Mouse (Mus musculus): Measurements from ENCODE around the gene H2-Ke6. TPM values are rescaled to one million over a fixed set of nuclear protein-coding genes. Genes with fewer than 3 reads are reported as not detected.

The H2-Ke6 gene
- polyA plus RNA-seq (2015; fragmentation: Nextera tagmentation; extraction: Ambion mirVana): 49.1 and 51.6 TPM in 2 replicates

- Histone ChIP-seq H3K9me3 (ENCODE audit: low read length) (no peaks in the 10 kb centered on the region), H3K4me3 (ENCODE audit: low read depth, low read length) (peak within 1 kb of the TSS; percentile 65), H3K9ac (replicated peaks) (peak within 1 kb of the TSS; percentile 59), H3K27me3 (ENCODE audit: insufficient read depth, low read length) (no peaks in the 10 kb centered on the region), H3K27ac (ENCODE audit: low read depth) (peak within 1 kb of the TSS; percentile 87), H3K4me2 (ENCODE audit: low read depth, low read length) (peak within 1 kb of the TSS; percentile 90), H3K36me3 (replicated peaks; ENCODE audit: insufficient read depth, low read length) (peaks cover 23% of the 10 kb centered on the region), H3K4me1 (ENCODE audit: insufficient read depth) (peaks cover 51% of the 10 kb centered on the region)
- TF ChIP-seq CTCF (IDR thresholded peaks at IDR 0.05; ENCODE audit: low read depth) (peak; percentile 51), EP300 (IDR thresholded peaks at IDR 0.05; ENCODE audit: low read depth) (no peak)
- DNase-seq (peak; percentile 94), ATAC-seq (peak; percentile 57)
- WGBS (ENCODE audit: insufficient replicate concordance): under 1% methylated on average over 49 of the region's 49 CpGs
These were observed at the start of gene H2-Ke6 for GRCm38 (mm10) chr17:34027656-34028223. H2-Ke6 (minus strand) TSS chr17:34028060.

GRCm38 (mm10) chr17:34077549-34077948 is 49.7 kb upstream of the H2-Ke6 start:
- no peak for TF ChIP-seq EP300 (IDR thresholded peaks at IDR 0.05; ENCODE audit: low read depth)
- TF ChIP-seq CTCF (IDR thresholded peaks at IDR 0.05; ENCODE audit: low read depth): peak; percentile 81
- H3K4me3 ChIP-seq (ENCODE audit: low read depth, low read length): no peak overlapping the region
- no peaks in the 10 kb centered on the region for H3K9me3 ChIP-seq (ENCODE audit: low read length)
- WGBS (ENCODE audit: insufficient replicate concordance): 1% methylated on average over 9 of the region's 9 CpGs
- H3K9ac ChIP-seq (replicated peaks): no peak overlapping the region
- no peaks in the 10 kb centered on the region for H3K36me3 ChIP-seq (replicated peaks; ENCODE audit: insufficient read depth, low read length)
- 0 out of 2 replicates have a peak, but pooled peaks cover 2% of the 10 kb centered on the region for H3K4me1 ChIP-seq (ENCODE audit: insufficient read depth)
- H3K27me3 ChIP-seq (ENCODE audit: insufficient read depth, low read length): peaks cover 18% of the 10 kb centered on the region
- DNase-seq: peak; percentile 82
- no peak overlapping the region for H3K27ac ChIP-seq (ENCODE audit: low read depth)
- ATAC-seq: peak; percentile 45; the same call in 1 of the 2 replicates
- H3K4me2 ChIP-seq (ENCODE audit: low read depth, low read length): no peak overlapping the region

GRCm38 (mm10) chr17:34075271-34075670 is 47.4 kb upstream of the H2-Ke6 start:
- ATAC-seq: no peak
- Histone ChIP-seq H3K27ac (ENCODE audit: low read depth) (no peak overlapping the region), H3K9ac (replicated peaks) (no peak overlapping the region), H3K4me2 (ENCODE audit: low read depth, low read length) (no peak overlapping the region), H3K36me3 (replicated peaks; ENCODE audit: insufficient read depth, low read length) (no peaks in the 10 kb centered on the region), H3K9me3 (ENCODE audit: low read length) (no peaks in the 10 kb centered on the region), H3K27me3 (ENCODE audit: insufficient read depth, low read length) (peaks cover 18% of the 10 kb centered on the region), H3K4me3 (ENCODE audit: low read depth, low read length) (no peak overlapping the region), H3K4me1 (ENCODE audit: insufficient read depth) (0 out of 2 replicates have a peak, but pooled peaks cover 2% of the 10 kb centered on the region)
- DNase-seq: peak; percentile 72
- 35% methylated on average over 7 of the region's 7 CpGs for WGBS (ENCODE audit: insufficient replicate concordance)
- TF ChIP-seq EP300 (IDR thresholded peaks at IDR 0.05; ENCODE audit: low read depth): no peak
- peak; percentile 72 for TF ChIP-seq CTCF (IDR thresholded peaks at IDR 0.05; ENCODE audit: low read depth)

- DNase-seq: no peak
- Histone ChIP-seq H3K4me2 (ENCODE audit: low read depth, low read length) (no peak overlapping the region), H3K9me3 (ENCODE audit: low read length) (no peaks in the 10 kb centered on the region), H3K27me3 (ENCODE audit: insufficient read depth, low read length) (peaks cover 15% of the 10 kb centered on the region), H3K4me3 (ENCODE audit: low read depth, low read length) (no peak overlapping the region), H3K9ac (replicated peaks) (no peak overlapping the region), H3K27ac (ENCODE audit: low read depth) (no peak overlapping the region), H3K36me3 (replicated peaks; ENCODE audit: insufficient read depth, low read length) (no peaks in the 10 kb centered on the region), H3K4me1 (ENCODE audit: insufficient read depth) (0 out of 2 replicates have a peak, but pooled peaks cover 2% of the 10 kb centered on the region)
- TF ChIP-seq CTCF (IDR thresholded peaks at IDR 0.05; ENCODE audit: low read depth) (no peak), EP300 (IDR thresholded peaks at IDR 0.05; ENCODE audit: low read depth) (no peak)
- peak; percentile 31; the same call in 1 of the 2 replicates for ATAC-seq
- WGBS (ENCODE audit: insufficient replicate concordance): 52% methylated on average over 5 of the region's 5 CpGs
These were observed 44.2 kb upstream of the H2-Ke6 start for GRCm38 (mm10) chr17:34072091-34072490.

GRCm38 (mm10) chr17:34068864-34069263 is 41.0 kb upstream of the H2-Ke6 start:
- no peaks in the 10 kb centered on the region for H3K27me3 ChIP-seq (ENCODE audit: insufficient read depth, low read length)
- TF ChIP-seq EP300 (IDR thresholded peaks at IDR 0.05; ENCODE audit: low read depth): no peak
- no peak for TF ChIP-seq CTCF (IDR thresholded peaks at IDR 0.05; ENCODE audit: low read depth)
- H3K27ac ChIP-seq (ENCODE audit: low read depth): no peak overlapping the region
- H3K36me3 ChIP-seq (replicated peaks; ENCODE audit: insufficient read depth, low read length): no peaks in the 10 kb centered on the region
- no peak for ATAC-seq
- WGBS (ENCODE audit: insufficient replicate concordance): 44% methylated on average over 3 of the region's 3 CpGs
- DNase-seq: no peak
- no peak overlapping the region for H3K4me3 ChIP-seq (ENCODE audit: low read depth, low read length)
- H3K9me3 ChIP-seq (ENCODE audit: low read length): no peaks in the 10 kb centered on the region
- no peak overlapping the region for H3K9ac ChIP-seq (replicated peaks)
- H3K4me2 ChIP-seq (ENCODE audit: low read depth, low read length): no peak overlapping the region
- H3K4me1 ChIP-seq (ENCODE audit: insufficient read depth): 0 out of 2 replicates have a peak, but pooled peaks cover 2% of the 10 kb centered on the region

GRCm38 (mm10) chr17:34057224-34057623 is 29.4 kb upstream of the H2-Ke6 start:
- Histone ChIP-seq H3K27me3 (ENCODE audit: insufficient read depth, low read length) (no peaks in the 10 kb centered on the region), H3K36me3 (replicated peaks; ENCODE audit: insufficient read depth, low read length) (no peaks in the 10 kb centered on the region), H3K4me3 (ENCODE audit: low read depth, low read length) (no peak overlapping the region), H3K9ac (replicated peaks) (no peak overlapping the region), H3K4me1 (ENCODE audit: insufficient read depth) (no peaks in the 10 kb centered on the region), H3K27ac (ENCODE audit: low read depth) (no peak overlapping the region), H3K4me2 (ENCODE audit: low read depth, low read length) (no peak overlapping the region), H3K9me3 (ENCODE audit: low read length) (no peaks in the 10 kb centered on the region)
- 29% methylated on average over 7 of the region's 7 CpGs for WGBS (ENCODE audit: insufficient replicate concordance)
- peak; percentile 36 for ATAC-seq
- TF ChIP-seq EP300 (IDR thresholded peaks at IDR 0.05; ENCODE audit: low read depth) (no peak), CTCF (IDR thresholded peaks at IDR 0.05; ENCODE audit: low read depth) (no peak)
- peak; percentile 40 for DNase-seq
